In genomic region chr6:86860732-86861463, GRCm38 (mm10) we compare ENCODE assay signal across 21 mouse cellular contexts.
"Had no signal": no experiment of that assay in that cellular context is flagged by ENCODE, and none has a peak within 500 bp of the region (broad histone marks: within the 10 kb centered on the region; RNA-seq: fewer than 3 reads in every experiment).

No protein-coding gene starts in this region.

- H3K9me3 ChIP-seq: kidney, embryonic 15.5 days; limb, embryonic 10.5 days; limb, embryonic 13.5 days; midbrain, embryonic 12.5 days; midbrain, embryonic 15.5 days; neural tube, embryonic 12.5 days; neural tube, embryonic 15.5 days; stomach, embryonic 15.5 days had no signal

- H3K4me3 ChIP-seq: kidney, embryonic 15.5 days; limb, embryonic 10.5 days; limb, embryonic 13.5 days; midbrain, embryonic 12.5 days; midbrain, embryonic 15.5 days; neural tube, embryonic 12.5 days; neural tube, embryonic 15.5 days; stomach, embryonic 15.5 days had no signal

- H3K4me1 ChIP-seq: limb, embryonic 10.5 days; limb, embryonic 13.5 days; midbrain, embryonic 12.5 days; midbrain, embryonic 15.5 days; neural tube, embryonic 12.5 days; stomach, embryonic 15.5 days had no signal

- H3K27me3 ChIP-seq: kidney, embryonic 15.5 days; limb, embryonic 13.5 days; midbrain, embryonic 12.5 days; midbrain, embryonic 15.5 days; neural tube, embryonic 12.5 days; neural tube, embryonic 15.5 days; stomach, embryonic 15.5 days had no signal

- H3K4me2 ChIP-seq: kidney, embryonic 15.5 days; limb, embryonic 13.5 days; lung, embryonic 14.5 days; midbrain, embryonic 12.5 days; midbrain, embryonic 15.5 days; neural tube, embryonic 12.5 days; neural tube, embryonic 15.5 days; stomach, embryonic 15.5 days had no signal

- H3K27ac ChIP-seq: kidney, embryonic 15.5 days; limb, embryonic 10.5 days; limb, embryonic 13.5 days; liver, embryonic 14.5 days; macrophage; midbrain, embryonic 12.5 days; midbrain, embryonic 15.5 days; neural tube, embryonic 12.5 days; neural tube, embryonic 15.5 days; stomach, embryonic 15.5 days had no signal

- ATAC-seq: liver, postnatal 0 days; lung, postnatal 0 days; midbrain, embryonic 15.5 days had no signal

- DNase-seq: kidney, adult 8-10 months; kidney, postnatal 10 days; kidney, postnatal 36 days; layer of hippocampus, adult 9-11 months; liver; liver, postnatal 0 days; lung, embryonic 14.5 days; right cerebral cortex, postnatal 14 days; right cerebral cortex, postnatal 4 days; thymus, postnatal 25 days had no signal

- H3K36me3 ChIP-seq: midbrain, embryonic 15.5 days had no signal

- H3K9ac ChIP-seq: kidney, embryonic 15.5 days; limb, embryonic 13.5 days; liver, embryonic 14.5 days; liver, postnatal 0 days; lung, embryonic 14.5 days; midbrain, embryonic 12.5 days; midbrain, embryonic 15.5 days; neural tube, embryonic 12.5 days; neural tube, embryonic 15.5 days; stomach, embryonic 15.5 days had no signal
